In genomic region chr11:83616586-83616985, GRCm38 (mm10) we compare ENCODE assay signal across 34 mouse cellular contexts. TPM values are rescaled to one million over a fixed set of nuclear protein-coding genes. Genes with fewer than 3 reads are reported as not detected.
A peak's percentile ranks its signal among the peaks of the same experiment; 100 is the strongest.
DNase-seq lines count a peak whose midpoint lies in the region; ATAC-seq and TF ChIP-seq lines count a peak whose summit lies in the region.
"Had no signal": no experiment of that assay in that cellular context is flagged by ENCODE, and none has a peak within 500 bp of the region (broad histone marks: within the 10 kb centered on the region; RNA-seq: fewer than 3 reads in every experiment).

No protein-coding gene starts in this region.

- H3K4me1 ChIP-seq in intestine, postnatal 0 days (replicated peaks; ENCODE audit: control insufficient read depth, insufficient read depth, low read length) = no peaks in the 10 kb centered on the region
- no peaks in the 10 kb centered on the region for H3K4me1 ChIP-seq in intestine, embryonic 15.5 days (replicated peaks)
- no peaks in the 10 kb centered on the region for H3K4me1 ChIP-seq in brown adipose tissue, adult 24 weeks (ENCODE audit: control insufficient read depth, insufficient read depth, insufficient read length, low read length)
- no peaks in the 10 kb centered on the region for H3K4me1 ChIP-seq in midbrain, embryonic 11.5 days (ENCODE audit: control insufficient read depth, insufficient read depth, low read length)
- H3K4me1 ChIP-seq: embryonic facial prominence, embryonic 13.5 days; forebrain, embryonic 12.5 days had no signal

- H3K4me2 ChIP-seq in intestine, postnatal 0 days (replicated peaks; ENCODE audit: low read depth) = no peak overlapping the region
- no peak overlapping the region for H3K4me2 ChIP-seq in intestine, embryonic 15.5 days (replicated peaks)
- no peak overlapping the region for H3K4me2 ChIP-seq in midbrain, embryonic 11.5 days
- H3K4me2 ChIP-seq: embryonic facial prominence, embryonic 13.5 days; forebrain, embryonic 12.5 days; hindbrain, embryonic 14.5 days had no signal

- H3K27ac ChIP-seq in intestine, postnatal 0 days (ENCODE audit: low read depth, low read length) = no peak overlapping the region
- H3K27ac ChIP-seq in intestine, embryonic 15.5 days = no peak overlapping the region
- H3K27ac ChIP-seq in brown adipose tissue, adult 24 weeks (replicated peaks; ENCODE audit: low read depth, low read length) = 0 out of 2 replicates have a peak overlapping the region, but pooled peaks have one; percentile 3
- H3K27ac ChIP-seq in midbrain, embryonic 11.5 days (ENCODE audit: low read depth, low read length) = no peak overlapping the region
- H3K27ac ChIP-seq: embryonic facial prominence, embryonic 13.5 days; forebrain, embryonic 12.5 days; hindbrain, embryonic 14.5 days; layer of hippocampus, adult 2 months; liver, embryonic 14.5 days; stomach, postnatal 0 days had no signal

- WGBS in intestine, postnatal 0 days = 64% methylated on average over 1 of the region's 1 CpGs
- 87% methylated on average over 1 of the region's 1 CpGs for WGBS in intestine, embryonic 15.5 days
- WGBS in midbrain, embryonic 11.5 days = 90% methylated on average over 1 of the region's 1 CpGs

- no peaks in the 10 kb centered on the region for H3K9me3 ChIP-seq in intestine, postnatal 0 days (ENCODE audit: control insufficient read depth)
- no peaks in the 10 kb centered on the region for H3K9me3 ChIP-seq in intestine, embryonic 15.5 days
- H3K9me3 ChIP-seq in midbrain, embryonic 11.5 days (ENCODE audit: control insufficient read depth, low read length) = no peaks in the 10 kb centered on the region
- H3K9me3 ChIP-seq: embryonic facial prominence, embryonic 13.5 days; forebrain, embryonic 12.5 days; G1E had no signal

- peak; percentile 70 for DNase-seq in 416B (ENCODE audit: low read depth)
- no peak for DNase-seq in left cerebral cortex, adult 9 months (ENCODE audit: low spot score in 2 of 2)
- no peak for DNase-seq in midbrain, embryonic 11.5 days (ENCODE audit: low spot score, missing footprints)
- DNase-seq in B cell, adult 2 months = no peak
- DNase-seq: adrenal gland, postnatal 10 days; cerebellum, adult 11 months; cerebellum, adult 9-11 months; gastrocnemius, postnatal 36 days; heart, postnatal 4 days; kidney, postnatal 25 days had no signal

- H3K36me3 ChIP-seq in intestine, postnatal 0 days (ENCODE audit: control insufficient read depth, insufficient read depth) = no peaks in the 10 kb centered on the region
- H3K36me3 ChIP-seq in intestine, embryonic 15.5 days = no peaks in the 10 kb centered on the region
- H3K36me3 ChIP-seq in midbrain, embryonic 11.5 days (ENCODE audit: control insufficient read depth, insufficient read depth, low read length) = no peaks in the 10 kb centered on the region
- H3K36me3 ChIP-seq: embryonic facial prominence, embryonic 13.5 days; forebrain, embryonic 12.5 days; G1E had no signal

- H3K9ac ChIP-seq in intestine, postnatal 0 days (ENCODE audit: low read depth, low read length) = no peak overlapping the region
- no peak overlapping the region for H3K9ac ChIP-seq in intestine, embryonic 15.5 days
- no peak overlapping the region for H3K9ac ChIP-seq in midbrain, embryonic 11.5 days (ENCODE audit: low read length)
- H3K9ac ChIP-seq: embryonic facial prominence, embryonic 13.5 days; forebrain, embryonic 12.5 days; hindbrain, embryonic 14.5 days; liver, embryonic 14.5 days had no signal

- H3K4me3 ChIP-seq in intestine, postnatal 0 days (ENCODE audit: low read depth, low read length) = no peak overlapping the region
- H3K4me3 ChIP-seq in intestine, embryonic 15.5 days (replicated peaks) = no peak overlapping the region
- no peak overlapping the region for H3K4me3 ChIP-seq in brown adipose tissue, adult 24 weeks (ENCODE audit: insufficient read depth, low read depth, low read length)
- no peak overlapping the region for H3K4me3 ChIP-seq in midbrain, embryonic 11.5 days (ENCODE audit: low read depth, low read length)
- H3K4me3 ChIP-seq: embryonic facial prominence, embryonic 13.5 days; erythroblast, embryonic 14.5 days; forebrain, embryonic 12.5 days; layer of hippocampus, adult 2 months had no signal

- peak; percentile 28; the same call in 1 of the 2 replicates for ATAC-seq in intestine, postnatal 0 days
- ATAC-seq in intestine, embryonic 15.5 days = no peak
- ATAC-seq in megakaryocyte progenitor cell, adult 5-6 weeks (replicated peaks; ENCODE audit: poor library complexity) = peak; percentile 61
- ATAC-seq in midbrain, embryonic 11.5 days (ENCODE audit: low FRiP score) = no peak
- ATAC-seq: activated CD4-positive, CD25-positive, alpha-beta regulatory T cell, adult 4 months had no signal

- TF ChIP-seq CTCF in intestine, postnatal 0 days (IDR thresholded peaks at IDR 0.05; ENCODE audit: low read depth) = no peak

- H3K27me3 ChIP-seq in intestine, postnatal 0 days (replicated peaks; ENCODE audit: control insufficient read depth, insufficient read depth, low read length) = no peaks in the 10 kb centered on the region
- H3K27me3 ChIP-seq in intestine, embryonic 15.5 days (replicated peaks) = no peaks in the 10 kb centered on the region
- H3K27me3 ChIP-seq in midbrain, embryonic 11.5 days (ENCODE audit: control insufficient read depth, insufficient read depth, low read length) = no peaks in the 10 kb centered on the region
- H3K27me3 ChIP-seq: CH12.LX; embryonic facial prominence, embryonic 13.5 days; forebrain, embryonic 12.5 days had no signal

RNA-seq across cellular contexts. Expression of gene Ccl6, which starts 23.7 kb away (rescaled TPM):
- 100 and 108 TPM in 2 replicates for polyA plus RNA-seq in intestine, postnatal 0 days (2015; fragmentation: Nextera tagmentation; extraction: Ambion mirVana)
- polyA plus RNA-seq in intestine, embryonic 15.5 days (2015; fragmentation: Nextera tagmentation; extraction: Ambion mirVana) = 13.3 and 17.0 TPM in 2 replicates
- 21.1 and 56.5 TPM in 2 replicates for polyA plus RNA-seq in brown adipose tissue, adult 24 weeks (2012; ENCODE audit: insufficient read depth, insufficient read length, missing spikeins)
- 13.6 and 25.2 TPM in 2 replicates for total RNA-seq in megakaryocyte progenitor cell, adult 5-6 weeks (2015)
- 13.3 and 15.1 TPM in 2 replicates for total RNA-seq in megakaryocyte progenitor cell, adult 5-6 weeks (2017)
- polyA plus RNA-seq in midbrain, embryonic 11.5 days (2014; fragmentation: Nextera tagmentation; extraction: Ambion mirVana) = 1.9 and 2.1 TPM in 2 replicates
- polyA plus RNA-seq: erythroblast, embryonic 14.5 days had no signal

RNA-seq across cellular contexts. Expression of gene Rpl9-ps1, which starts 28.8 kb away (rescaled TPM):
- not detected in 2 replicates for polyA plus RNA-seq in intestine, postnatal 0 days (2015; fragmentation: Nextera tagmentation; extraction: Ambion mirVana)
- not detected in 2 replicates for polyA plus RNA-seq in intestine, embryonic 15.5 days (2015; fragmentation: Nextera tagmentation; extraction: Ambion mirVana)
- polyA plus RNA-seq in brown adipose tissue, adult 24 weeks (2012; ENCODE audit: insufficient read depth, insufficient read length, missing spikeins) = not detected in 2 replicates
- 0.44 and 1.2 TPM in 2 replicates for total RNA-seq in megakaryocyte progenitor cell, adult 5-6 weeks (2015)
- total RNA-seq in megakaryocyte progenitor cell, adult 5-6 weeks (2017) = not detected in 2 replicates
- polyA plus RNA-seq in midbrain, embryonic 11.5 days (2014; fragmentation: Nextera tagmentation; extraction: Ambion mirVana) = not detected in 2 replicates
- total RNA-seq: adrenal gland, postnatal 10 days; CH12.LX; G1E; gastrocnemius, postnatal 36 days; heart, postnatal 4 days; layer of hippocampus, adult 2 months; left cerebral cortex, postnatal 36 days had no signal
- polyA plus RNA-seq: cortical plate, adult 2 months; embryonic facial prominence, embryonic 13.5 days; erythroblast, embryonic 14.5 days; forebrain, embryonic 12.5 days; G1E; heart, embryonic 16.5 days; hindbrain, embryonic 14.5 days; intestine, embryonic 14.5 days; kidney, embryonic 14.5 days; limb, embryonic 14.5 days; liver, embryonic 14.5 days; lung, embryonic 16.5 days; small intestine, adult 2 months; stomach, postnatal 0 days; thymus, postnatal 0 days; urinary bladder, adult 2 months had no signal

RNA-seq across cellular contexts. Expression of gene Ccl3, which starts 32.6 kb away (rescaled TPM):
- 1.2 and 1.3 TPM in 2 replicates for polyA plus RNA-seq in intestine, postnatal 0 days (2015; fragmentation: Nextera tagmentation; extraction: Ambion mirVana)
- 0.58 and 0.68 TPM in 2 replicates for polyA plus RNA-seq in intestine, embryonic 15.5 days (2015; fragmentation: Nextera tagmentation; extraction: Ambion mirVana)
- polyA plus RNA-seq in brown adipose tissue, adult 24 weeks (2012; ENCODE audit: insufficient read depth, insufficient read length, missing spikeins) = 1.5 and 4.1 TPM in 2 replicates
- 99.8 and 229 TPM in 2 replicates for total RNA-seq in megakaryocyte progenitor cell, adult 5-6 weeks (2015)
- total RNA-seq in megakaryocyte progenitor cell, adult 5-6 weeks (2017) = 37.9 and 120 TPM in 2 replicates
- 0.79 and 1.2 TPM in 2 replicates for polyA plus RNA-seq in midbrain, embryonic 11.5 days (2014; fragmentation: Nextera tagmentation; extraction: Ambion mirVana)
- total RNA-seq: gastrocnemius, postnatal 36 days; layer of hippocampus, adult 2 months; left cerebral cortex, postnatal 36 days had no signal
- polyA plus RNA-seq: G1E had no signal

RNA-seq across cellular contexts. Expression of gene Ccl9, which starts 38.1 kb away (rescaled TPM):
- polyA plus RNA-seq in intestine, postnatal 0 days (2015; fragmentation: Nextera tagmentation; extraction: Ambion mirVana) = 11.2 and 13.4 TPM in 2 replicates
- 29.4 and 35.4 TPM in 2 replicates for polyA plus RNA-seq in intestine, embryonic 15.5 days (2015; fragmentation: Nextera tagmentation; extraction: Ambion mirVana)
- polyA plus RNA-seq in brown adipose tissue, adult 24 weeks (2012; ENCODE audit: insufficient read depth, insufficient read length, missing spikeins) = 11.4 and 13.7 TPM in 2 replicates
- 149 and 197 TPM in 2 replicates for total RNA-seq in megakaryocyte progenitor cell, adult 5-6 weeks (2015)
- 97.7 and 108 TPM in 2 replicates for total RNA-seq in megakaryocyte progenitor cell, adult 5-6 weeks (2017)
- 1.5 and 2.8 TPM in 2 replicates for polyA plus RNA-seq in midbrain, embryonic 11.5 days (2014; fragmentation: Nextera tagmentation; extraction: Ambion mirVana)
- polyA plus RNA-seq: erythroblast, embryonic 14.5 days had no signal

RNA-seq across cellular contexts. Expression of gene Ccl4, which starts 45.8 kb away (rescaled TPM):
- 0.56 and 0.64 TPM in 2 replicates for polyA plus RNA-seq in intestine, postnatal 0 days (2015; fragmentation: Nextera tagmentation; extraction: Ambion mirVana)
- polyA plus RNA-seq in intestine, embryonic 15.5 days (2015; fragmentation: Nextera tagmentation; extraction: Ambion mirVana) = 0.35 and 0.38 TPM in 2 replicates
- polyA plus RNA-seq in brown adipose tissue, adult 24 weeks (2012; ENCODE audit: insufficient read depth, insufficient read length, missing spikeins) = 3.8 TPM in 1 of 2 replicates, not detected in the other
- total RNA-seq in megakaryocyte progenitor cell, adult 5-6 weeks (2015) = 19.6 and 29.1 TPM in 2 replicates
- total RNA-seq in megakaryocyte progenitor cell, adult 5-6 weeks (2017) = 16.7 and 37.1 TPM in 2 replicates
- not detected in 2 replicates for polyA plus RNA-seq in midbrain, embryonic 11.5 days (2014; fragmentation: Nextera tagmentation; extraction: Ambion mirVana)
- total RNA-seq: adrenal gland, postnatal 10 days; gastrocnemius, postnatal 36 days; heart, postnatal 4 days; layer of hippocampus, adult 2 months; left cerebral cortex, postnatal 36 days had no signal
- polyA plus RNA-seq: erythroblast, embryonic 14.5 days; forebrain, embryonic 12.5 days; G1E; kidney, embryonic 14.5 days; lung, embryonic 16.5 days had no signal

Comparison
In these comparisons a context has a peak if more than half of its experiments do, and no peak if none do; other contexts are left out.
1. ATAC-seq: peak in intestine, postnatal 0 days (single experiment) and megakaryocyte progenitor cell, adult 5-6 weeks (single experiment); none in intestine, embryonic 15.5 days (single experiment) and midbrain, embryonic 11.5 days (single experiment).